Mouse (Mus musculus): ENCODE data around the gene Birc7. TPM values are rescaled to one million over a fixed set of nuclear protein-coding genes. Genes with fewer than 3 reads are reported as not detected.

Gene Birc7
- polyA plus RNA-seq, 1 experiment = 0.42 TPM

- DNase-seq (ENCODE audit: extremely low spot score in 1 of 2, low spot score in 1 of 2) = peak; percentile 28 to 89
These were observed 35.1 kb downstream of the Birc7 start for GRCm38 (mm10) chr2:180963956-180964355.

DNA sequence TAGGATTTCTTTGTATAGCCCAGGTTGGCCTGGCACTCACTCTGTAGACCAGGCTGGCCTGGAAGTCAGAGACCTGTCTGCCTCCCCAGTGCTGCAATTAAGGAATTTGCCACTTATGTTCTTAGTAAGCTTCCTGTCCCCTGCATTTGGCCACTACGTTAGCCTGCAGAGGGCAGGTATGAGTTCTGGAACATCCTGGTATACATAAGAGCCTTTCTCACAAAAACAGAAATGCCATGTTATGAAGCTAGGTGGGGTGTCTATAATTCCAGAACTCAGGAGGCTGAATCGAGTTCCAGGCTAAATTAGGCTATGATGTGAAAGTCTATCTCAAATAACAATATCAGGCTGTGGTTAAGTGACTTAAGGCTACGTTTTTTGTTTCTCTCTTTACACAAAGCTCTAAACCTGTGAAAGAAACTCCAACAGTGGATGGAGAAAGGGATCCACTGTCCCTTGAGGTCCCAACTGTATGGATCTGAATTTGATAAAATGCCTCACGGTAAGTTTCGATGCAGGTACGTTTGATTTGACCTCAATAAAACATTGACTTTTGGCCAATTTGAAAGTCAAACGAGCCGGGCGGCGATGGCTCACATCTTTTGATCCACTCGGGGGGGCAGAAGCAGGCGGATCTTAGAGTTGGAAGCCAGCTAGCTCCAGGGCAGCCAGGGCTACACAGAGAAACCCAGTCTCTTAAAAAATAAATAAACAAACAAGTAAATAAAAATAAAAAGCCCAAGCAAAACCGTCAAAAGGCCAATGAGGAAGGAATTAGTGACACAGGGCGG, 37.5 kb downstream of the Birc7 start:
- DNase-seq (ENCODE audit: extremely low spot score in 1 of 2, low spot score in 1 of 2) = peak in 1 of 2 experiments; percentile 60

DNA sequence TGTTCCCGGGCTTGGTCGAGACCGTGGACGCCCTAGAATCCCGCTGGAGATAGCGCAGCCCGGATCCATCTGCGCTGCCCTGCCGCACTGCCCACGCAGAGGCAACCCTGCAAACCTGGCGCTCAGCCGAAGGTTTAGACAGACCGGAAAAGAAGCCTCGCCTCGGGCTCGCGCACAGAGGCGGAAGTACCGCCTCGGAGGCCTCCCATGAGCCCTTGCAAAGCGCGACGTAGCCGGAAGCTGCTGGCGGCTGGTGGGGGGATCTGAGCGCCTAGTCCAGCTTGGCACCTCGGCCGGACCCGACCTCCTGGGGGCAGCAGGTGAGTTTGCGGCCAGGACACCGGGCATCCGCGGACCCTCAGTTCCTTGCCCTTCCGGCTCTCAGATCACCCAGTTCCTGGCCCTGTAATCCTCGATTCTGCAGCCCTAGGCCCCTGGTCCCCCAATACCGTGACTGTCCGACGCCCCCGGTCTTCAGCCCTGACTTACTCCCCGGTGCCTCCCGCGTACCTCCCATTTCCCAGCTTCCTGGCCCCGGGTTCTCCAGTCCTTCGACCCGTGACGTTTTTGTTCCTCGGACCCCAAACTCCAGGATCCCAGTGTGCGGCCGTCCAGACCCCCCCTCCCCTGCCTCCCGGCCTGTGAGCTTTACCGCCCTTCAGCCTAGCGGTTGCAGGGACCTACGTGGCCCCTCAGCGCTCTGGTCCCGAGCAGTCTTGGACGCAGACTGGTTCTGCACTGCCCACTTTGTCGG, 38.4 kb downstream of the Birc7 start, which contains the start of gene Arfgap1:
Gene Arfgap1, plus strand, starts transcription at position 216 of the 754 bp plus-strand sequence.
- peak; percentile 87 to 95 for DNase-seq (ENCODE audit: extremely low spot score in 1 of 2, low spot score in 1 of 2)

DNA sequence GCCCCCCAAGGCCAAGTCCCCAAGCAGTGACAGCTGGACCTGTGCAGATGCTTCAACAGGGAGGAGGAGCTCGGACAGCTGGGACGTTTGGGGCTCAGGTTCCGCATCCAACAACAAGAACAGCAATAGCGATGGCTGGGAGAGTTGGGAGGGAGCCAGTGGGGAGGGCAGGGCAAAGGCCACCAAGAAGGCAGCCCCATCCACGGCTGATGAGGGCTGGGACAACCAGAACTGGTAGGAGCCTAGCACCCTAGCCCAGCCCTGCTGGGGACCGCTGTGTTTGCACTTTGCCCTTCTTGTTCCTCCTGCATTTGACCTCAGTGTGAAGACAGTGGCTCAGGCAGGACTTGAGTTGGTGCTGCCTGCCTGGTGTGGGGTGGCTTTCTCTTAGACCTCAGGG, 52.3 kb downstream of the Birc7 start:
- no peak for DNase-seq (ENCODE audit: extremely low spot score in 1 of 2, low spot score in 1 of 2)

Other genes starting within 250 kb of the Birc7 start
- gene Dido1, start 219.0 kb upstream of the Birc7 start, polyA plus RNA-seq (2012; rRNA removed) = 36.9 and 39.7 TPM in 2 replicates
- 57.0 and 57.7 TPM in 2 replicates for gene Gid8, start 218.9 kb upstream of the Birc7 start, polyA plus RNA-seq (2012; rRNA removed)
- 1.00 and 1.1 TPM in 2 replicates for gene Slc17a9, start 203.8 kb upstream of the Birc7 start, polyA plus RNA-seq (2012; rRNA removed)
- 0.04 and 0.08 TPM in 2 replicates for gene Bhlhe23, start 152.1 kb upstream of the Birc7 start, polyA plus RNA-seq (2012; rRNA removed)
- gene Ythdf1, start 8.1 kb upstream of the Birc7 start, polyA plus RNA-seq (2012; rRNA removed) = 43.1 and 45.7 TPM in 2 replicates
- 74.4 and 84.5 TPM in 2 replicates for gene Nkain4, start 25.7 kb downstream of the Birc7 start, polyA plus RNA-seq (2012; rRNA removed)
- gene Arfgap1, start 38.2 kb downstream of the Birc7 start, polyA plus RNA-seq (2012; rRNA removed) = 127 and 143 TPM in 2 replicates
- 4.1 TPM in 2 replicates for gene Col20a1, start 57.5 kb downstream of the Birc7 start, polyA plus RNA-seq (2012; rRNA removed)
- 12.3 and 13.7 TPM in 2 replicates for gene Chrna4, start 114.5 kb downstream of the Birc7 start, polyA plus RNA-seq (2012; rRNA removed)
- 167 and 170 TPM in 2 replicates for gene Kcnq2, start 206.3 kb downstream of the Birc7 start, polyA plus RNA-seq (2012; rRNA removed)
- gene Eef1a2, start 228.0 kb downstream of the Birc7 start, polyA plus RNA-seq (2012; rRNA removed) = 939 and 990 TPM in 2 replicates

Measured in frontal cortex, adult 2 months (tissue).